Mouse (Mus musculus) ZHBTc4 (cell line): ENCODE data around the gene Atp5e.

Source experiments
- DNase-seq: peaks from one replicate; pipeline ENCODE4 v3.0.0-alpha.2; 2011; ENCODE audit warnings: low read depth, low spot score

The Atp5e gene

GRCm38 (mm10) chr2:174463789-174464523 lies at the start of gene Atp5e:
TSS of gene Atp5e (minus strand) at chr2:174464105.
- DNase-seq = peak; percentile 97

DNA sequence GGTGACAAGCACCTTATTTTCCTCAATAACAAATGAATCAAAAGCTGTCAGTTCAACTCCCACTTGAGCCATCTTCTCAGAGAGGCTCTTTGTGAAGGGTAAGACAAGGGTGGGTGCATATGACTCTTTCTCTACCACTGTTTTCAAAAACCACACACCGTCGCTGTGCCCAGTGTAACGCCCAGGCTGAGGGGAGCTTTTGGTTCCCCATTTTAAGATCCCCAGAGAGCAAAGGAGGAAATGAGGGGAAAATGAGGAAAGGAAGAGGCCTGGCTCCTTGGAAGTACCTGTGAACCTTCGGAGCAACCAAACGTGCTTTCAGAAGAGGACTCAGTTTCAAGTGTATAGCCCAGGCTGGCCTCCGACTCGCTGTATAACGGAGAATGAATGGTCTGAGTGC lies 45.9 kb upstream of the Atp5e start:
- DNase-seq = no peak

- DNase-seq = no peak
Observed at GRCm38 (mm10) chr2:174507998-174508397, 44.1 kb upstream of the Atp5e start.

- peak; percentile 30 for DNase-seq
Observed at GRCm38 (mm10) chr2:174502831-174503460, 39.0 kb upstream of the Atp5e start.

GRCm38 (mm10) chr2:174502321-174502720 lies 38.4 kb upstream of the Atp5e start:
- DNase-seq = no peak

DNA sequence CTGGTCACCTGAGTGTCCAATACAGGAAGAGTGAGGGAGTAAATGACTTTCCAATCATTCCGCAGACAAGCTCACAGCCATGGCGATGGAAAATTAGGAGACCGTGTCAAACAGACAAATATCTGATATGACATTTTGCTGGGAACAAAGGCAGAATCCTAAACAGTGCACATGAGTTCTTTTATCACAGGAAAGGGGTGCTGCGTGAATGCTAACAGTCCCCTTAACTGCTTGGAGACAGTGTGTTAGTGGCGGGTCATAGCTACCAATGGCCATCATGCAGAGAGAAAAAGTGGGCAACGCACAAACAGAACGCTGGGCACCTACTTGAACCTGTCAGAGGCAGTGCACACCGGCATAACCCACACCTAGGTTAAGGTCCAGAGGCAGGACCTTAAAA lies 37.6 kb upstream of the Atp5e start:
- DNase-seq = no peak

DNA sequence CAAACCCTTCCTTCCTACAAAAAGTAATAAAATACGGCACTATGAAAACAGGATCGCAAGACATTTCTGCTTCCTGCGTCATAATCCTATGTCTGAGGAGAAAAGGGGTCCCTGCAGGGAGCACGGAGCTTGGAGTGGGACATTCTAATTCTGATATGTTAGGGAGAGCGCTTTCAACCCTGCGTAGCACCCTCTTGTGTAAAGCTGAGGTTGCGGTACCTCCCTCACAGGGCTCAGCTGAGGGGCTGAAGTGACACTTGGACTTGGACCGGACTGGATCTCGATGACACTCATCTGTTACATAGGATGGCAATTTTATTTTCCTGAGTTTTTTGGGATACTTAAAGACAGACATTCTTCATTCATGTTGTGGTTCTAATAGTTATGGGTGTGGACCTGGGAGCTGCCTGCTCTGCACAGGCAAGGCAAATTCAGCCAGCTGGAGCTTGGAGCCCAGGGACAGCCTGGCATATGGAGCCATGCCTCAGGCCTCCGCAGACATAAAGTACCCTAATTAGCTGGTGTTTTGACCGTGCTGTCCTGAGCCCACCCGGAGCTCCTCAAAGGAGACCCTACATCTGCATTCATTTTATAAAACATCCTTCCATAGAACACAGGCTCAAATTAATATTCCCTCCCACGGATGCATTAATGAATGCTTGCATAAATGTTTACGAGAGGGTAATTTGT lies 37.1 kb upstream of the Atp5e start:
- DNase-seq = no peak

DNA sequence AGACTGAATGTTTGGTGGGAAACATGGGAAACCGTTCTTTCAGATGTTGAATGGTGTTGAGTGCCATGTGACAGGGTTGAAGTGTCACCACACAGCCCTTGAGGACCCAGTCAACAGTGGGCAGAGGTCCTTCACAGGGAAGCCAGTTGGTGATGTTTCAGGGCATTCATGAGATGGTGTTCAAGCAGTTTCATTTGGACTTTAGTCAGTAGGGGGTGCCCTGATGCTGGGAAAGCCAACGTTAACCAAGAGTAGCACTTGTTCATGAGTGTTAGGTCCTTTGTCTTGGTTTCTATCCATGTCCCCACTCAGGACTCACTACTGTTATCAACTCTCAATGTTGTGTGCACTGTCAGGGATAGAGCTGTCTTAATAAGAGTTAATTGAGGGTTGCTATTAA lies 29.0 kb upstream of the Atp5e start:
- no peak for DNase-seq

- DNase-seq = no peak
Observed at GRCm38 (mm10) chr2:174487005-174487404, 23.1 kb upstream of the Atp5e start.

DNA sequence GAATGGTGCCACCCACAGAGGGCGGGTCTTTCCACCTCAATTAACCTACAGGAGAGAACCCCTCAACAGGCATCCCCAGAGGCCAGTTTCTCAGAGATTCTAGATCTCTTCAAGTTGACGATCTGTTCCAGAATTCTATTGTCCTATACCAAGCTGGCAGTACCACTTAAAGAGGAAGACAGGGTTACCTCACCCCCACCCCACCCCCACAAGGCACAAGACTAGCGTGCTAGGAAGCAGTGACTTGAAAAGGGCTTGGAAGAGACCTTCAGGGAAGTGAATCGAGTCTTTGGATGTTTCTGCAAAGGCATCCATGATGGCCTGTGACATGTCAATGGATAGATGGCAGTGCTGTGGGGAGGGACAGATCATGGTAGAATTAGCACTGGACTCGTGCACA lies 14.8 kb upstream of the Atp5e start:
- DNase-seq = no peak

- DNase-seq = no peak
Observed at GRCm38 (mm10) chr2:174477543-174478319, 13.8 kb upstream of the Atp5e start.

DNA sequence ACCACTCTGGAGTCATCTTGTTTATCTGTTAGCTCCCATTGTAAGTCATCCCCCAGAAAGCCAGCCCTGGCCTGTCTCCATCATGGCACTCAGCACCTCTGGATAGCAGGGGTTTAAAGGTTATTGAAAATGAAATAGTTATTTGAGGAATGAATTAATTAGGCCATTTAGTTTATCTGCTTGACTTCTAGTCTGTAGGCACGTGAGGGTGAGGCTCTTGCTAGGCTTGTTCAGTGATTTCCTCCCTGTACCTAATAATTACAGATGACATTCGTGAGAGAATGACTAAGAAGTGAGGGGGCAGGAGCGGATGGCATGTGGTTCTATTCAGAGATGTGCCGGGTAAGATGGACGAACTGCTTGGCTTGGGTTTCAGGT lies 9.6 kb upstream of the Atp5e start:
- no peak for DNase-seq

DNA sequence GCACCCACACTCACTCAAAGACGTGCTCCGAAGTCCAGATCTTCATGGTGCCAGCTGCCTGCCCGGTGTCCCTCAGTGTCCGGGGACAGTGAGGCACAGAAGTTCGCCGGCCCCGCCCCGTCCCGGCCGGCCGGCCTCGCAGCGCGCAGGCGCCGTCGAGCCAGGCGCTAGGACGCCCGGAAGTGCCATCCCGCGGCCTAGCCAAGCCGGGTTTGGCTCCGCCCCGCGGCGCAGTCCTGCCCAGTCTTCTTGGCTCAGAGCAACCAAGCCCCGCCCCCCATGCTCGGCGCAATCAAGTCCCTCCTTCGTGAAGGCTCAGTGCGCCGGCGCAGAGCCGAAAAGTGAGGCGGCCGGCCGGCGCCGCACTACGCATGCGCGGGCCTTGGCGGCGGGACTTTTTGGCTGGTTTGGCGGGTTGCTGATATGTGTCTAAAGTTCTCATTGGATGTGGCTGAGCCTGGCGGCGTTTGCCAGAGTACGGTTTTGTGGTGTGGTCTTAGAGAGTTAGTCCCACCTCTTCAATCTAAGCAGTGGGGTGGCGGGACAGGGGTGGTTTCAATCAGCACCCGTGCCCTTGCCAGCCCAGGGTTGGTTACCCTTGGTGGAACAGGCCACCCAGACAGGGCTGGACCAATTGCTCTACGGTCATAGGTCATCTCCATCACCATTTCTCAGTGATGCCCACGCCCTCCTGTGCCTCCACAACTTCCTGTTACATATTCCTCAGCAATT lies 9.1 kb upstream of the Atp5e start, which contains the start of gene Prelid3b:
Prelid3b (minus strand) TSS at position 264 of the 732 bp plus-strand sequence.
- peak; percentile 100 for DNase-seq

DNA sequence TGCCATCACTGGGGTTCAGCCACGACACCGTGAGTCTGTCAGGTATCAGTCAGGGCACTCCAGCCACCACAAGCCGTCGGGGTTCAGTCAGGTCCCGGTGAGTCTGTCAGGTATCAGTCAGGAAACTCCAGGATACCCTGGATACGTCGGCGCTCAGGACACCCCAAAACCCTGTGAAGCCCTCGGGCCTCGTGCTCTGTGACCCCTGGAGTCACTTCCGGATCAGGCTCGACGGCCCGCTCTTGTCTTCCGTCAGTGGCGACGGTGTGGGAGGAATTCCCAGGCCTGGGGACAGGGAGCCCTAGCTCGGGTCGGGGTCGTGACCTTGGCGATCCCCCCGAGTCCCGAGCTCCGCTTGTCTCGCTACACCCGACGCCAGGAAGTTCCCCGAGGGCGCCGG lies 8.5 kb upstream of the Atp5e start:
- DNase-seq = no peak

GRCm38 (mm10) chr2:174470786-174471405 lies 7.0 kb upstream of the Atp5e start:
- DNase-seq = no peak

DNA sequence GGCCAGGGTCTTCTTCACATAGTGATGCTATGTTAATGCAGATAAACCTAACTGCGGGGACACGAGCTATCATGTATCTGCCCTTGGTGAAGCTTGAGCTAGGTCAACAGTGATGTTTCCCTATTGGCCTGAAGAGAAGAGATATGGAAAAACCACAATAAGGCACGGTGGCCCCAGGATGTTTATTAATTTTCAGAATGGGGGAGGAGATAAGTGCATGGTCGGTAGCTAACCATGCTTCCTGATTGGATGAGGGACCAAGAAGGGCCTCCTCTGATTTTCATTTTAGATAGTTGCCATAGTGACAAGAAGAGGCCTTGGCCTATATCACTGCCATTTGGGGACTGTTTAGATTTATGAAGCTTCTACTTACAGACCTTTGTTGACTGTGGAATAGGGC lies 6.4 kb upstream of the Atp5e start:
- DNase-seq = no peak

GRCm38 (mm10) chr2:174463370-174463769 lies 535 bp downstream of the Atp5e start:
- no peak for DNase-seq

- no peak for DNase-seq
Observed at GRCm38 (mm10) chr2:174459365-174459764, 4.5 kb downstream of the Atp5e start.

DNA sequence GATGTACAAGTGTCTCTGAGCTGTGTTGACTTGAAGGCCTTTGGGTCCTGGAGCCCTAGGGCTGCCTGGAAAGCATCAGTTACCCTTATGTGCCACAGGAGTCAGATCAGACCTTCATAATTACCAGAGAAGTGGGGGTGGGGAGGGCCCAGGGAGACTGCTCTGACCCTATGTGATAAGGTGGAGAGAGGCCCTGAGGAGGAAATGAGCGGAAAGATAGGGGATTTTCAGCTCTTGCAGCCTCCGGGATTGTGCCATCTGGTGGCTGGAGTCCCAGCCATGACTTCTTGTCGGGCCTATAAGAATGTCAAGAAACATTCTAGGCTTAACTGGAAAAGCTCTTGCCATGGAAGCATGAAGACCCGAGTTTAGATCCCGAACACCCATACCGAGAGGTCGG lies 10.2 kb downstream of the Atp5e start:
- peak; percentile 43 for DNase-seq

DNA sequence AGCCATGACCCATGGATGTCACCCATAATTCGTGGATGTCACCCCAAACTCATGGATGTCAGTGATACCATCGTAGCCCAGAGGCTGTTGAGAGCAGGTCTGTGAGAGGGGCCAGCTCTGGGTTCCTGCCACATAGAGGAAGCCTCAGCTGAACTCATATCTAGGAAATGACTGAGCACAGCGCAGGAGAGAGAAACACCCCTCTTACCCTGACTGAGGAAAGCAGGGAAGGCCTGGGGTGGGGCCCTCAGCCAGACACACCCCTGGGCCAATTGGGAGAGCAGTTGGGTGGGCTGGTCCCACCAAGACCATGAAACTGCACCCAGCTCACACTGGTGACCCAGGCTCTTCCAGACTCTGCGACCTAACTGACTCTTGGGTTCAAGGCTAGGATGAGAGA lies 13.6 kb downstream of the Atp5e start, which contains the start of gene Tubb1:
Tubb1 (plus strand) TSS at position 343 of the 400 bp plus-strand sequence.
- no peak for DNase-seq

DNA sequence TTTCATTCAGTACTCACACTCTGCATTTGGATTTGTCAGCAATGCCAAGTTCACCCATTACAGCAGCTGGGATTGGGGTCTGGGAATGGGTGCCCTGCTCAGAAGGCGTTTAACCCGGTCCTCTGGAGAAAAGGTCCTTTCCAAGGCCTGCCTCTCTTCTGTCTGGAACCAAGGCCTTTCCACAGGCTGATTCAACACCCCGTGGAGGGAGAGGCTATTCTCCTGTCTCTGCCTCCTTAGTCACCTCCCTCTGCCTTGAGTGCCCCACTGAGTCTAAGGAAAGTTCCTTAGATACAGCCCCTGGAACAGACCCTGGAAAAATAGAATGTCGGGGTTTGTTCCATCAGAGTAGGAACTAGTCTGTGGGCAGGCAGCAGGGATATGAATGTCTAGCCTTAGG lies 15.5 kb downstream of the Atp5e start:
- no peak for DNase-seq
